Mouse (Mus musculus): ENCODE results near the gene Rpl4.
"Not testable (repeated sequence)": the region's sequence is repeated elsewhere in the genome, so short reads cannot be mapped to it uniquely, and the experiment has no call there.

Gene Rpl4

GRCm38 (mm10) chr9:64197524-64197923, 24.3 kb downstream of the Rpl4 start:
- ATAC-seq (ENCODE audit: low TSS enrichment), result no peak

GRCm38 (mm10) chr9:64198068-64198762, 25.0 kb downstream of the Rpl4 start:
- ATAC-seq (ENCODE audit: low TSS enrichment), result no peak

- ATAC-seq (ENCODE audit: low TSS enrichment), result not testable (repeated sequence)
These were observed 25.7 kb downstream of the Rpl4 start for GRCm38 (mm10) chr9:64198763-64199418.

GRCm38 (mm10) chr9:64199897-64200296, 26.7 kb downstream of the Rpl4 start:
- no peak for ATAC-seq (ENCODE audit: low TSS enrichment)

- ATAC-seq (ENCODE audit: low TSS enrichment), result no peak
These were observed 29.2 kb downstream of the Rpl4 start for GRCm38 (mm10) chr9:64202331-64202730.

GRCm38 (mm10) chr9:64202866-64203265, 29.7 kb downstream of the Rpl4 start:
- ATAC-seq (ENCODE audit: low TSS enrichment), result no peak

GRCm38 (mm10) chr9:64207509-64208084, 34.4 kb downstream of the Rpl4 start:
- peak; percentile 47; the same call in 1 of the 2 replicates for ATAC-seq (ENCODE audit: low TSS enrichment)

GRCm38 (mm10) chr9:64214452-64214851, 41.3 kb downstream of the Rpl4 start:
- no peak for ATAC-seq (ENCODE audit: low TSS enrichment)

- no peak for ATAC-seq (ENCODE audit: low TSS enrichment)
These were observed 42.9 kb downstream of the Rpl4 start for GRCm38 (mm10) chr9:64216090-64216489.

GRCm38 (mm10) chr9:64216641-64217040, 43.5 kb downstream of the Rpl4 start:
- ATAC-seq (ENCODE audit: low TSS enrichment), result no peak

GRCm38 (mm10) chr9:64217887-64218286, 44.7 kb downstream of the Rpl4 start:
- no peak for ATAC-seq (ENCODE audit: low TSS enrichment)

GRCm38 (mm10) chr9:64219305-64219704, 46.1 kb downstream of the Rpl4 start:
- ATAC-seq (ENCODE audit: low TSS enrichment), result no peak

- ATAC-seq (ENCODE audit: low TSS enrichment), result no peak
These were observed 46.7 kb downstream of the Rpl4 start for GRCm38 (mm10) chr9:64219772-64220420.

GRCm38 (mm10) chr9:64220603-64221002, 47.4 kb downstream of the Rpl4 start:
- no peak for ATAC-seq (ENCODE audit: low TSS enrichment)

GRCm38 (mm10) chr9:64221480-64221879, 48.3 kb downstream of the Rpl4 start:
- ATAC-seq (ENCODE audit: low TSS enrichment), result peak; percentile 64

- 0 out of 2 replicates have a peak, but pooled peaks have one; percentile 15 for ATAC-seq (ENCODE audit: low TSS enrichment)
These were observed 48.9 kb downstream of the Rpl4 start for GRCm38 (mm10) chr9:64222098-64222497.

- no peak for ATAC-seq (ENCODE audit: low TSS enrichment)
These were observed 52.6 kb downstream of the Rpl4 start for GRCm38 (mm10) chr9:64225805-64226204.

- ATAC-seq (ENCODE audit: low TSS enrichment), result no peak
These were observed 54.6 kb downstream of the Rpl4 start for GRCm38 (mm10) chr9:64227736-64228135.

All from frontal cortex, adult (tissue).